Mouse (Mus musculus): ENCODE measurements around the gene Trmt10b.

Trmt10b gene

GRCm38 (mm10) chr4:45342286-45343155 is 45.6 kb downstream of the Trmt10b start, which contains the start of gene Exosc3:
Exosc3 (minus strand) TSS chr4:45342732.
- no peak for DNase-seq (ENCODE audit: low spot score)

- DNase-seq (ENCODE audit: low spot score), result no peak
Observed at GRCm38 (mm10) chr4:45356653-45357052, 59.7 kb downstream of the Trmt10b start.

Data from layer of hippocampus, adult 9-10 months (tissue).